Mouse (Mus musculus) limb, embryonic 15.5 days (tissue): ENCODE measurements around the gene Syne2. TPM values are rescaled to one million over a fixed set of nuclear protein-coding genes. Genes with fewer than 3 reads are reported as not detected.
A peak's percentile ranks its signal among the peaks of the same experiment; 100 is the strongest.

ENCODE experiments used
- ATAC-seq: fragments of 200-750 bp; cut with Nextera tagmentation; 2 replicates; pipeline ENCODE4 v1.8.0; 2017; ENCODE audit warnings: low read depth, moderate TSS enrichment; ENCODE audit not compliant: insufficient number of reproducible peaks, low FRiP score, low TSS enrichment
- H3K27ac ChIP-seq: fragments of 300-500 bp; sonication (generic); 2 replicates; pipeline ENCODE4 v1.5.1; 2015; ENCODE audit warnings: moderate library complexity, mild to moderate bottlenecking, inconsistent platforms
- H3K27me3 ChIP-seq: fragments of 300-500 bp; sonication (generic); 2 replicates; pipeline ENCODE4 v1.6.1; 2015; ENCODE audit warnings: inconsistent platforms
- H3K36me3 ChIP-seq: fragments of 300-500 bp; sonication (generic); 2 replicates; pipeline ENCODE4 v1.6.1; 2015; ENCODE audit warnings: inconsistent platforms
- H3K4me1 ChIP-seq: fragments of 300-500 bp; sonication (generic); 2 replicates; pipeline ENCODE4 v1.6.1; 2015; ENCODE audit warnings: inconsistent platforms
- H3K4me2 ChIP-seq: fragments of 300-500 bp; sonication (generic); 2 replicates; pipeline ENCODE4 v1.6.1; 2015; ENCODE audit warnings: mild to moderate bottlenecking, inconsistent platforms
- H3K4me3 ChIP-seq: fragments of 300-500 bp; sonication (generic); 2 replicates; pipeline ENCODE4 v1.5.1; 2015; ENCODE audit warnings: mild to moderate bottlenecking, inconsistent platforms
- H3K9ac ChIP-seq: fragments of 300-500 bp; sonication (generic); 2 replicates; pipeline ENCODE4 v1.6.1; 2015; ENCODE audit warnings: inconsistent platforms
- H3K9me3 ChIP-seq: fragments of 300-500 bp; sonication (generic); 2 replicates; pipeline ENCODE4 v1.6.1; 2016; ENCODE audit warnings: inconsistent platforms
- WGBS: fragments of 180-500 bp; shearing (Covaris S2); methylation state at CpG from one replicate; pipeline ENCODE4 v1.1.7; 2015; 5-methylcytosine and 5-hydroxymethylcytosine counted together
- polyA plus RNA-seq: library from polyadenylated mRNA; unstranded; fragments of >200 nt; fragmentation: Nextera tagmentation; extraction: Ambion mirVana; gene quantifications from 2 replicates; pipeline ENCODE4 v1.2.1, GENCODE M21; 2015

Gene Syne2
- polyA plus RNA-seq, 1 experiment from 2014 or later, result 45.9 TPM

DNA sequence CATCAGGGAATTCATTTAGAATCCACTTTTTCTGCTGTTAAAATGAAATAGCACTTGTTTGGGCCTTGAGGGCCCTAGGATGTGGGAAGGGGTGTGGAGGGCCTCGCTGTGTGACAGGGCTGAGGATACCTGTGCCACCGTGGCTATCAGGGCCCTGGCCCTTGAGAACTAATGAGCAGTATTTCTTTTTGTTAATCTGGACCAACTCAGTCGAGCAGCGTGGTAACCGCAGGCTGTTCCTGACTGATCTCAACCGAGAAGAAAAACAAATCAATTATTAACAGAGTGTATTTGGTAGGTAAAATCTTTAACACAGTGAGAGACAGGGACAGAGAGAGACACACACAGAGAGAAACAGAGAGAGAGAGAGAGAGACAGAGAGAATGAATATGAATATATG is 34.5 kb downstream of the Syne2 start:
- H3K4me2 ChIP-seq, result no peak overlapping the region
- WGBS, result 66% methylated on average over 6 of the region's 6 CpGs
- no peaks in the 10 kb centered on the region for H3K27me3 ChIP-seq
- peaks cover 16% of the 10 kb centered on the region for H3K4me1 ChIP-seq
- no peaks in the 10 kb centered on the region for H3K36me3 ChIP-seq
- no peak overlapping the region for H3K4me3 ChIP-seq
- no peak overlapping the region for H3K9ac ChIP-seq
- H3K9me3 ChIP-seq, result no peaks in the 10 kb centered on the region
- no peak for ATAC-seq
- no peak overlapping the region for H3K27ac ChIP-seq

DNA sequence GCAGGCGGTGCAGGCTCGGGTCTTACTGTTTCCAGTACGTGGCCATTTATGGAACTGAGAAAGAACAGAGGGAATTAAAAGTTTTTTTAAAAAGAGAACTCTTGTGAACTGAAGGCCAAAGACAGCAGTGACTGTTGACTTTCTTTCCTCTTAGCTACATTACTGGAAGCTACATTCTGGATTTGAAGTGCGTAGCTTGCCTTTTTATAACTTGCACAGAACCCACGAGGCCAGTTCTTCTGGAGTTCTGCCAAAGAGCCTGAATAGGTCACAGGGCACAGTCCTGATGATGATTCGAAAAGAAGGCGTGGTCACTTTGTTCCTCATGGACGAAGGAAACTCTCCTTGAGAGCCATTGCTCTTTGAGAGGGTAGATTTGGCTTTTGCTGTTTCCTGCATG is 35.6 kb downstream of the Syne2 start:
- ATAC-seq, result no peak
- Histone ChIP-seq H3K27ac (0 out of 2 replicates have a peak overlapping the region, but pooled peaks have one; percentile 34), H3K9ac (no peak overlapping the region), H3K4me2 (peak overlapping the region; percentile 6; the same call in 1 of the 2 replicates), H3K27me3 (no peaks in the 10 kb centered on the region), H3K36me3 (no peaks in the 10 kb centered on the region), H3K4me3 (no peak overlapping the region), H3K4me1 (peaks cover 16% of the 10 kb centered on the region), H3K9me3 (no peaks in the 10 kb centered on the region)
- WGBS, result 36% methylated on average over 8 of the region's 8 CpGs

DNA sequence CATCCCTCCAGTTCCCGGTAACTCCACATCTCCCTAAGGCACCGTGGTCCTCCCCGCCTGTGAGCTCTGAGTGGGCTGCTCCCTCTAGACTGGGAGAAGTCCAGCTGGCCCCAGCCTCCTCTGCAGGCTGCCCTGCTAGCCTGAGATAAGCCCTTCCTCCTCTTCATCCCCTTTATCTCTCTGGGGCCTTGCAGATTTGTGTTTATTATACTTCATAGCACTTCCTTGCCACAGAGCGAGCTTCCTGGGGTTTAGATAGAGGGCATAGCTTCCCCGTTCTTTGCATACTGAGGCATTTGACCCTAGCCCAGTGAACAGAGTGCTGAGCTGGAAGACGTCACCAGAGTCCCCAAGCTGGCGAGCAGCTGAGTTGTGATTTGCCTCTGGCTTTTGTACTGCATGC is 37.1 kb downstream of the Syne2 start:
- Histone ChIP-seq H3K9ac (no peak overlapping the region), H3K27me3 (no peaks in the 10 kb centered on the region), H3K4me1 (peaks cover 16% of the 10 kb centered on the region), H3K36me3 (no peaks in the 10 kb centered on the region), H3K4me3 (no peak overlapping the region), H3K9me3 (no peaks in the 10 kb centered on the region), H3K27ac (no peak overlapping the region), H3K4me2 (no peak overlapping the region)
- 62% methylated on average over 7 of the region's 7 CpGs for WGBS
- ATAC-seq, result no peak

DNA sequence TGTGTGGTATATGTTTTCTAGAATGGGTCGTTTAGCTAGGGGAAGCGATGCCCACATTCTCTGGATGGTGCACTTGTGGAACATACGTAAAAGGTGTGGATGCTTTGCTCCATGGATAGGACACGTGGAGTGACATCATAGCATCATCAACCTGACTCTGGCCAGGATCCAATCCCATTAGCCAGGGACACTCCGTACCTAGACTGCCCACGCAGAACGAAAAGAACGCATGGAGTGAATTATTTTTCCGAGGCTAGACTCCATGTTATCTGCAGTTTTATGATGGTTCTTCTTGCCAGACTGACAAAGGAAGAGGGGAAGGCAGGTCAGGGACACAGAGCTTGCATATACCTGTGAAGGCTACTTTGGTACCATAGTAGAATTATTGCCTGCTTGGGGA is 37.7 kb downstream of the Syne2 start:
- H3K4me2 ChIP-seq, result no peak overlapping the region
- H3K4me1 ChIP-seq, result peaks cover 16% of the 10 kb centered on the region
- WGBS, result 85% methylated on average over 9 of the region's 9 CpGs

DNA sequence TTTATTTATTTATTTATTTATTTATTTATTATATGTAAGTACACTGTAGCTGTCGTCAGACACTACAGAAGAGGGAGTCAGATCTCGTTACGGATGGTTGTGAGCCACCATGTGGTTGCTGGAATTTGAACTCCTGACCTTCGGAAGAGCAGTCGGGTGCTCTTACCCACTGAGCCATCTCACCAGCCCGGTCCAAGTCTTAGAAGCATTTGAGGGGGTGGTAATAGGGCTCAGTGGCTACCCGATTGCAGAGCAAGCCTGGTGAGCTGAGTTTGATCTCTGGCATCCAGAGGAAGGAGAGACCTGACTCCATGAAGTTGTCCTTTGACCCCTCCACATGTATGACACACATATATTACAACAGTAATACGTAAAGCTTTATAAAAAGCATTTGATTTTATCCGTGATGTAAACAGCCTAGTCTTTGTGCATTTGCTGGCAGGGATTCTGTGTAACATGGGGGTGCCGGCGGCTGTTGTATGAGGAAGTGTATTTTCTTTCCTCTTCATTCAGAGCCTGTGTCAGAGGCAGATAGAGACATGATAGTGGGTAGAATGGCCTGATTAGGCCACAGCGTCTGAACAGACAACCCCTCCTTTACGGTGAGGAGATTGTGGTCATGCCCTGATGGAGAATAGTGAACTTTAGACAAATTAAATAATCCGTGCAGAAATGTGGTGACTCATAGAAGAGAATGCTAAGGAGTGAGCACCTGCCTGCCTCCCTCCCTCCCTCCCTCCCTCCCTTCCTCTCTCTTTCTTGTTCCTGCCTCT is 38.3 kb downstream of the Syne2 start:
- Histone ChIP-seq H3K4me1 (peaks cover 16% of the 10 kb centered on the region), H3K4me3 (no peak overlapping the region), H3K4me2 (no peak overlapping the region), H3K27ac (no peak overlapping the region), H3K27me3 (no peaks in the 10 kb centered on the region), H3K9me3 (no peaks in the 10 kb centered on the region), H3K36me3 (no peaks in the 10 kb centered on the region), H3K9ac (no peak overlapping the region)
- no peak for ATAC-seq
- WGBS, result 79% methylated on average over 14 of the region's 14 CpGs

More for the DNA sequence above, 37.7 kb downstream of the Syne2 start:
- H3K36me3 ChIP-seq, result no peaks in the 10 kb centered on the region
- H3K27ac ChIP-seq, result no peak overlapping the region
- H3K9ac ChIP-seq, result no peak overlapping the region
- no peaks in the 10 kb centered on the region for H3K9me3 ChIP-seq
- H3K4me3 ChIP-seq, result no peak overlapping the region
- ATAC-seq, result no peak
- H3K27me3 ChIP-seq, result no peaks in the 10 kb centered on the region

DNA sequence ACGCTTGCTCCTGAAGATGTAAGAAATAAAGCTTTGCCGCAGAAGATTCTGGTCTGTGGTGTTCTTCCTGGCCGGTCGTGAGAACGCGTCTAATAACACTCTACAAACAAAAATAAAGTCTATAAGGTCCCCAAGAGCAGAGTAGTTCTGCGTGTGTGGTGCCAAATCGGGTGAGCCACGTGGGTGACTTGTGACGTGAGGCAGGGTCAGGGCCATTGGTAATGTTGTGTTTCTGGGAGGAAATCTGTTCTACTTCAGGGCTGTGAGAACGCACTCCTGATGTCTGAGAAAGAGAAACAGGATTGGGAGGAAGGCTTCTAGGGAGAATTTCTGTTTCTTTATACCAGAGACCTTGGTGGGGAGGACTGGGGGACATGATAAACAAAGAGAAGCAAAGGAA is 42.0 kb downstream of the Syne2 start:
- 78% methylated on average over 11 of the region's 11 CpGs for WGBS
- H3K4me3 ChIP-seq, result no peak overlapping the region
- H3K4me2 ChIP-seq, result no peak overlapping the region
- H3K4me1 ChIP-seq, result 0 out of 2 replicates have a peak, but pooled peaks cover 4% of the 10 kb centered on the region
- H3K9me3 ChIP-seq, result no peaks in the 10 kb centered on the region
- no peak overlapping the region for H3K9ac ChIP-seq
- H3K27me3 ChIP-seq, result no peaks in the 10 kb centered on the region
- no peaks in the 10 kb centered on the region for H3K36me3 ChIP-seq
- no peak overlapping the region for H3K27ac ChIP-seq
- ATAC-seq, result no peak

DNA sequence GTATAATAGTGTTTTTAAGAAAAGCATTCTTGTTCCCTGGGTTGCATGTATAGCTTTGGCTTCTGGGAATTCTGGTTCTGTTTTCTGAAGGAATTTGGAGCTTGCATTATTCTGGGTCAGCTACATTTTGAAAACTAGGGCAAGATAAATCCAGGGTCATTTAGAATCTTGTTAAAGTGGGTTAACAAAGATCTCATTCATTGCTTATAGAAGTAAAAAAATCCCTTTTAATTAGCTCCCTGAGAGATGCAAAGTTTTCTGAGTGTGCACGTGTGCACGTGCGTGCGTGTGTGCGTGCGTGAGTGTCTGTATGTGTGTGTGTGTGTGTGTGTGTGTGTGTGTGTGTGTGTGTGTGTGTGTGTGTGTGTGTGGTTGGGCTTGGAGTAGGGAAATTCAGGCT is 42.9 kb downstream of the Syne2 start:
- no peak for ATAC-seq
- no peaks in the 10 kb centered on the region for H3K36me3 ChIP-seq
- no peak overlapping the region for H3K4me2 ChIP-seq
- no peaks in the 10 kb centered on the region for H3K4me1 ChIP-seq
- H3K27ac ChIP-seq, result no peak overlapping the region
- 80% methylated on average over 6 of the region's 6 CpGs for WGBS
- no peaks in the 10 kb centered on the region for H3K27me3 ChIP-seq
- no peak overlapping the region for H3K4me3 ChIP-seq
- H3K9ac ChIP-seq, result no peak overlapping the region
- no peaks in the 10 kb centered on the region for H3K9me3 ChIP-seq

DNA sequence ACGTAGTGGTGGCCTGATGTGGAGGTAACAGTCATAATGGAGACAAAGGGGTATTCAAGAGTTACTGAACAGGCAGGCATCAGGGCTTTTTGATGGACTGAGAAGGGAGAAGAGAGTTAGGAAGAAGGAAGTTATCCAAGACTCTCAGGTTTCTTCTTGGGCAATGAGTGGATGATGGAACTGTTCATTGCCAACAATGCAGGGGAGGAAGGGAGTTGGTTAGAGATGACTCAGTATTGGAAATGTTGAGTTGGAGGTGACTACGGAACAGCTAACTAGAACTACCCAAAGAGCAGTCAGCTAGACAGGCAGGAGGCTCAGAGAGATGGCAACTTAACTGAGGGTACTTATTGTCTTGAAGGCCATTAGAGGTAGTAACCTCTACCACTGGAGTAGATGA is 47.2 kb downstream of the Syne2 start:
- no peaks in the 10 kb centered on the region for H3K9me3 ChIP-seq
- H3K36me3 ChIP-seq, result no peaks in the 10 kb centered on the region
- no peaks in the 10 kb centered on the region for H3K27me3 ChIP-seq
- no peak for ATAC-seq
- peaks cover 5% of the 10 kb centered on the region; the same call in 1 of the 2 replicates for H3K4me1 ChIP-seq
- 93% methylated on average over 2 of the region's 2 CpGs for WGBS
- H3K27ac ChIP-seq, result no peak overlapping the region
- H3K4me2 ChIP-seq, result no peak overlapping the region
- no peak overlapping the region for H3K4me3 ChIP-seq
- H3K9ac ChIP-seq, result no peak overlapping the region

DNA sequence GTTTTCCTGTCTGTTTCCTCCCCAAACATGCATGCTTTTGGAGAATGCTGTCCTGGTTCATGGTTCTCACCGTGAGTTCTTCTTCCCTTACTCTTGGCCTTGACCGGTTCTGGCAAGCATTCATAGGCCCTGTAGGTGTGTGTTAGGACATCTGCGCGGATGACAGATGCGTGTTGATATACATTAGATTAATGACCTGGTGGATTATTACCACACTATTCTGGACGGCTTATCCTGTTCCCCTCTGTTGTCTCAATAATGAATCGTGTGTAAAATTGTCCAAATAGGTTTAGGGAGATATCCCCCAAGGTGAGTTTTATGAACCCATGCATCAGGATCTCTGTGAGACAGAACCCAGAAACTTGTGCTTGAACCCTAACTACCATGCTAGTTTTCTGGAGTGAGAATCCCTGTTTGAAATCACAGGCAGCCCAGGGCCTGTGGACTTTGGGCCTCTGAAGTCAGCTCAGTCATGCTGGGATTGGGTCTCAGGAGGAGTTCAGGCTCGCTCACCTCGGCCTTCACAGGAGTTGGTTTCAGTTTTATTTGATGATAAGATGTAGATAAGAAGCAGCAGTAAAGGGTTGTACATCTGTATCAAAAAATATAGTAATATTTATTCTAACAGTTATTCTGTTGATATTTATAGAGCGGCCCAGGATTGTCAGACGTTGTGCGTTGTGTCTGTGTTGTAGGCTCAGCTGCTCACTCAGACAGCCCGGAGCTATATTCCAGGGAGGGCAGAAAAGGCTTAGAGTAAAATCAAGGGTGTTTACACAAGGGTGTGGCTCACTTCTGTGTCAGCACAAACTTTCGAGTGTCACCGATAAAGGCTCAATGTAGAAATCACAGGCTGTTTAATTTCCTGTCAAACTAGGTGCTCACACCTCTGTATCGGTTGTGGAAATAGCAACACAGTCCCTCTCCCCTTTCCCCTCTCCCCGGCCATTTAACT is 48.8 kb downstream of the Syne2 start:
- Histone ChIP-seq H3K4me1 (peaks cover 5% of the 10 kb centered on the region; the same call in 1 of the 2 replicates), H3K9ac (no peak overlapping the region), H3K4me2 (no peak overlapping the region), H3K4me3 (no peak overlapping the region), H3K9me3 (no peaks in the 10 kb centered on the region), H3K27ac (no peak overlapping the region), H3K36me3 (no peaks in the 10 kb centered on the region), H3K27me3 (no peaks in the 10 kb centered on the region)
- WGBS, result 61% methylated on average over 17 of the region's 17 CpGs
- no peak for ATAC-seq

DNA sequence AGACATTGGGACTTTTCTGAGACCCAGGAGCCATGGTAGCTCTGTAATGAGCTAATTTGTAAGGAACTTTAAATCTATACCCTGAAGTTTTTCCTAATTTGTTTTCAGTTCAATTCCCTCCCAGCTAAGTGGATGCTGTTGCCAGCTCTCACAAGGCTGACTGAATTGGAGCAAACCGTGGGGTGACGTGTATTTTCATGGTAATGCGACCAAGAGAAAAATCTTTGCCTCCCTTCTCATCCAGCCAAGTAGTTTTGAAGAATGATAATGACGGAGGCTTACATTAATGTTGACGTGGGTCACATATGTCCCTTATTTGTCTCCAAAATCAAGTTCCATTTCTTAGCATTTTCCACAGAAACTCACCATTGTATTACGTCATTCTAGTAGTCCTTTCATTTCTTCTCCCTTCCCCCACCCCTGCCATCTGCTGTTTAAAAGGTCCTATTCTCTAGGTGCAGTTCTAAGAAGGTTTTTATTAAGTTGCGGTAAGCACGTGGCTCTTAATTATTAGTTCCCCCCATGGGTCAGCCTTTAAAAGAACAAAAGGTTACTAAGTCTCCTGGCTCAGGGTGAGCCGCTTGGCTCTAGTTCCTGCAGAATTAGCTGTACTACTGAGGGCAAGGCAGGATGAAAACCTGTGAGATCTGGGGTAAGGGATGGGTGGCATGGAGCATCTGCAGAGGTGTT is 55.8 kb downstream of the Syne2 start:
- Histone ChIP-seq H3K9me3 (no peaks in the 10 kb centered on the region), H3K27ac (no peak overlapping the region), H3K4me2 (no peak overlapping the region), H3K9ac (no peak overlapping the region), H3K4me3 (no peak overlapping the region), H3K4me1 (peaks cover 14% of the 10 kb centered on the region), H3K36me3 (no peaks in the 10 kb centered on the region), H3K27me3 (no peaks in the 10 kb centered on the region)
- WGBS, result 37% methylated on average over 9 of the region's 9 CpGs
- no peak for ATAC-seq

DNA sequence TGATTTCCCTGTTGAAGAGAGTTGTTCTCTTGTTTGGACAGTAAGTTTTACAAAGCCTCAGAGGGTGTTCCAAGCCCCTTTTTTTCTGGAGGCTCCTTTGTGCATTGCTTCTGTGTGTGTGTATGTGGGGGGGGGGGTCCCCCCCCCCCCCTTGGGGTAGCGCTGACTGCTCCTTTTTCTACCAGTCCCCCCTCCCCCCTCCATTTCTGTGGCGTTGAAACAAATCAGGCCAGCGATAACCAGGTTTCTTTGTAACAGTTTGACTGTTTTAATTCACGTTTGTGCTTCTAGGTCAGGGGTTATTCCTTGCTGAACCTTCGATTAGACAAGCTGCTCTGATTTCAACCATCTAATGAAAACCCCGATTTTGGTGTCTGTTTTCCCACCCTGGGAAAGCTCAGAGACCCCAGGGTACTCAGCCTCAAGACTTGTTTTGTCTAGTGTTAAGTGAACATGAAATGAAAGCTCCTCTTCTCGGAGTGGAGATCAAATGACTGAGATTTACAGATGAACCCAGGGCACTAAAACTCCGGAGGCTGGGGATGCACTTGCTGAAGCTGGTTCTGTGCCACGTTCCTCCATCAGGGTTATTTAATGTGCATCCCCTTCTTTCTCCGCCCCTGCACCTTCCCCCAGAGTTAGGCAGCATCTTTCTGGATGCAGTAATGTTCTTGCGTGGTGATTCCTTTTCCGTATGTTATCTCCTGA is 56.5 kb downstream of the Syne2 start:
- ATAC-seq, result no peak
- Histone ChIP-seq H3K27ac (no peak overlapping the region), H3K4me1 (peaks cover 11% of the 10 kb centered on the region), H3K9me3 (no peaks in the 10 kb centered on the region), H3K9ac (no peak overlapping the region), H3K27me3 (no peaks in the 10 kb centered on the region), H3K4me3 (no peak overlapping the region), H3K4me2 (no peak overlapping the region), H3K36me3 (no peaks in the 10 kb centered on the region)
- 30% methylated on average over 12 of the region's 12 CpGs for WGBS
